In the genomic region with DNA sequence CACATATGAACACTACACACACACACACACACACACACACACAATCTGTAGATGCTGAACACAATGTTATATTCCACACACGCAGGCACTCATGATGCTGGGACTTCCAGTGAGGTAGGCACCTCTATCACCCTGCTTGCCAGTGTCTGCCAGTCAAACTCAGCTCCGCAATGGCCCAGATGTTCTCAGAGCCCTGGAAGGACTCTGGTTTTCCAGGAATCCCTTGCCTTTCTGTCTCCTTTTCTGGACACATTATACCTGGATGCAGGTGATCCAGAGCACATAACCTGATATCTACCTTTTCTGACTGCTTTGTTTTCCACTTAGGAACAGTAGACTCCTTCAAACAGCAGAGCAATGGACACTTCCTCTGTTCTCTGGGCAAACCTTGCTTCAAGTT, we compare ENCODE assay signal across 11 mouse cellular contexts.
"Had no signal": no experiment of that assay in that cellular context is flagged by ENCODE, and none has a peak within 500 bp of the region (broad histone marks: within the 10 kb centered on the region; RNA-seq: fewer than 3 reads in every experiment).

No protein-coding gene starts in this region.

- H3K4me1 ChIP-seq: heart, embryonic 10.5 days; heart, embryonic 12.5 days; kidney, embryonic 15.5 days; limb, embryonic 13.5 days; limb, embryonic 15.5 days; liver, embryonic 12.5 days had no signal

- H3K9me3 ChIP-seq: heart, embryonic 10.5 days; hindbrain, embryonic 13.5 days; hindbrain, embryonic 15.5 days; kidney, embryonic 15.5 days; limb, embryonic 13.5 days; limb, embryonic 15.5 days; liver, embryonic 12.5 days had no signal

- H3K4me3 ChIP-seq: gastrocnemius, adult 2 months; heart, embryonic 10.5 days; heart, embryonic 12.5 days; hindbrain, embryonic 13.5 days; hindbrain, embryonic 15.5 days; kidney, embryonic 15.5 days; limb, embryonic 13.5 days; limb, embryonic 15.5 days; liver, embryonic 12.5 days had no signal

- ATAC-seq: liver, embryonic 12.5 days had no signal

- H3K36me3 ChIP-seq: heart, embryonic 10.5 days; heart, embryonic 12.5 days; hindbrain, embryonic 13.5 days; hindbrain, embryonic 15.5 days; kidney, embryonic 15.5 days; limb, embryonic 13.5 days; limb, embryonic 15.5 days; liver, embryonic 12.5 days had no signal

- H3K9ac ChIP-seq: heart, embryonic 12.5 days; hindbrain, embryonic 13.5 days; hindbrain, embryonic 15.5 days; kidney, embryonic 15.5 days; limb, embryonic 13.5 days; limb, embryonic 15.5 days; liver, embryonic 12.5 days had no signal

- H3K27me3 ChIP-seq: hindbrain, embryonic 13.5 days; kidney, embryonic 15.5 days; limb, embryonic 13.5 days; limb, embryonic 15.5 days; liver, embryonic 12.5 days had no signal

- H3K4me2 ChIP-seq: heart, embryonic 12.5 days; hindbrain, embryonic 13.5 days; hindbrain, embryonic 15.5 days; kidney, embryonic 15.5 days; limb, embryonic 13.5 days; limb, embryonic 15.5 days; liver, embryonic 12.5 days had no signal

- H3K27ac ChIP-seq: gastrocnemius, adult 2 months; heart, embryonic 10.5 days; hindbrain, embryonic 13.5 days; hindbrain, embryonic 15.5 days; hindbrain, postnatal 0 days; kidney, embryonic 15.5 days; kidney, postnatal 0 days; limb, embryonic 13.5 days; limb, embryonic 15.5 days; liver, embryonic 12.5 days had no signal
